In genomic region chr3:82061402-82062180, GRCm38 (mm10) we compare ENCODE assay signal across 11 mouse cellular contexts. TPM values are rescaled to one million over a fixed set of nuclear protein-coding genes. Genes with fewer than 3 reads are reported as not detected.
A peak's percentile ranks its signal among the peaks of the same experiment; 100 is the strongest.
DNase-seq lines count a peak whose midpoint lies in the region; ATAC-seq and TF ChIP-seq lines count a peak whose summit lies in the region.
"Had no signal": no experiment of that assay in that cellular context is flagged by ENCODE, and none has a peak within 500 bp of the region (broad histone marks: within the 10 kb centered on the region; RNA-seq: fewer than 3 reads in every experiment).

No protein-coding gene starts in this region.

- ATAC-seq in heart, embryonic 16.5 days (replicated peaks; ENCODE audit: extremely low read depth, insufficient read depth, low FRiP score): no peak
- peak; percentile 43; the same call in 1 of the 2 replicates for ATAC-seq in midbrain, embryonic 13.5 days
- no peak for ATAC-seq in midbrain, postnatal 0 days (ENCODE audit: low FRiP score)
- ATAC-seq in intestine, postnatal 0 days: no peak
- ATAC-seq in stomach, embryonic 14.5 days (ENCODE audit: insufficient number of reproducible peaks, insufficient read depth, low FRiP score, low read depth): no peak
- ATAC-seq in cerebellum, adult (ENCODE audit: insufficient number of reproducible peaks, low FRiP score, low TSS enrichment): no peak; the same call in 1 of the 2 replicates
- ATAC-seq: activated CD4-positive, CD25-positive, alpha-beta regulatory T cell, adult 4 months had no signal

- H3K36me3 ChIP-seq in heart, embryonic 16.5 days (ENCODE audit: control insufficient read depth, insufficient read depth): no peaks in the 10 kb centered on the region
- H3K36me3 ChIP-seq in midbrain, embryonic 13.5 days: no peaks in the 10 kb centered on the region
- H3K36me3 ChIP-seq in midbrain, postnatal 0 days (ENCODE audit: insufficient read depth, low read length): no peaks in the 10 kb centered on the region
- no peaks in the 10 kb centered on the region for H3K36me3 ChIP-seq in intestine, postnatal 0 days (ENCODE audit: control insufficient read depth, insufficient read depth)
- H3K36me3 ChIP-seq in stomach, embryonic 14.5 days (ENCODE audit: control insufficient read depth, insufficient read depth, low read length): no peaks in the 10 kb centered on the region

- peaks cover 25% of the 10 kb centered on the region for H3K4me1 ChIP-seq in heart, embryonic 16.5 days (ENCODE audit: control insufficient read depth, insufficient read depth, low read length)
- peaks cover 11% of the 10 kb centered on the region; the same call in 1 of the 2 replicates for H3K4me1 ChIP-seq in midbrain, embryonic 13.5 days (replicated peaks)
- H3K4me1 ChIP-seq in midbrain, postnatal 0 days (ENCODE audit: insufficient read depth, low read length): no peaks in the 10 kb centered on the region
- H3K4me1 ChIP-seq in intestine, postnatal 0 days (replicated peaks; ENCODE audit: control insufficient read depth, insufficient read depth, low read length): no peaks in the 10 kb centered on the region
- peaks cover 28% of the 10 kb centered on the region for H3K4me1 ChIP-seq in stomach, embryonic 14.5 days (ENCODE audit: control insufficient read depth, insufficient read depth, low read length)

- TF ChIP-seq CTCF in midbrain, postnatal 0 days (IDR thresholded peaks at IDR 0.05): no peak
- TF ChIP-seq CTCF in intestine, postnatal 0 days (IDR thresholded peaks at IDR 0.05; ENCODE audit: low read depth): peak; percentile 34; the same call in 1 of the 2 replicates

- peak overlapping the region; percentile 50 for H3K27ac ChIP-seq in heart, embryonic 16.5 days (ENCODE audit: low read length)
- no peak overlapping the region for H3K27ac ChIP-seq in midbrain, embryonic 13.5 days
- H3K27ac ChIP-seq in midbrain, postnatal 0 days (ENCODE audit: low read depth, low read length): no peak overlapping the region
- no peak overlapping the region for H3K27ac ChIP-seq in intestine, postnatal 0 days (ENCODE audit: low read depth, low read length)
- peak overlapping the region; percentile 64 for H3K27ac ChIP-seq in stomach, embryonic 14.5 days (ENCODE audit: low read length)
- H3K27ac ChIP-seq: macrophage had no signal

- intact Hi-C loops in heart, postnatal 10 days (cut with DNase I): loop anchor here (5.0 kb wide), 1 partner anchor 46 kb away; no protein-coding TSS in a partner anchor

- no peak overlapping the region for H3K4me3 ChIP-seq in heart, embryonic 16.5 days (ENCODE audit: low read length)
- no peak overlapping the region for H3K4me3 ChIP-seq in midbrain, embryonic 13.5 days (replicated peaks)
- no peak overlapping the region for H3K4me3 ChIP-seq in midbrain, postnatal 0 days (ENCODE audit: low read depth, low read length)
- no peak overlapping the region for H3K4me3 ChIP-seq in intestine, postnatal 0 days (ENCODE audit: low read depth, low read length)
- no peak overlapping the region for H3K4me3 ChIP-seq in stomach, embryonic 14.5 days (ENCODE audit: low read depth, low read length)

- 19% methylated on average over 9 of the region's 9 CpGs for WGBS in heart, embryonic 16.5 days
- 37% methylated on average over 9 of the region's 9 CpGs for WGBS in midbrain, embryonic 13.5 days
- 36% methylated on average over 9 of the region's 9 CpGs for WGBS in midbrain, postnatal 0 days
- 36% methylated on average over 9 of the region's 9 CpGs for WGBS in intestine, postnatal 0 days
- 15% methylated on average over 9 of the region's 9 CpGs for WGBS in stomach, embryonic 14.5 days

- H3K9me3 ChIP-seq in heart, embryonic 16.5 days (replicated peaks; ENCODE audit: control insufficient read depth, low read length): no peaks in the 10 kb centered on the region
- no peaks in the 10 kb centered on the region for H3K9me3 ChIP-seq in midbrain, embryonic 13.5 days
- H3K9me3 ChIP-seq in midbrain, postnatal 0 days (ENCODE audit: low read length): no peaks in the 10 kb centered on the region
- no peaks in the 10 kb centered on the region for H3K9me3 ChIP-seq in intestine, postnatal 0 days (ENCODE audit: control insufficient read depth)
- no peaks in the 10 kb centered on the region for H3K9me3 ChIP-seq in stomach, embryonic 14.5 days (ENCODE audit: control insufficient read depth, low read depth, low read length)

- H3K9ac ChIP-seq in heart, embryonic 16.5 days (ENCODE audit: low read length): no peak overlapping the region
- no peak overlapping the region for H3K9ac ChIP-seq in midbrain, embryonic 13.5 days (replicated peaks)
- H3K9ac ChIP-seq in midbrain, postnatal 0 days (replicated peaks; ENCODE audit: low read length, poor library complexity, severe bottlenecking): no peak overlapping the region
- no peak overlapping the region for H3K9ac ChIP-seq in intestine, postnatal 0 days (ENCODE audit: low read depth, low read length)
- no peak overlapping the region for H3K9ac ChIP-seq in stomach, embryonic 14.5 days (replicated peaks; ENCODE audit: low read depth, low read length)

- DNase-seq in heart, postnatal 10 days: no peak
- no peak for DNase-seq in midbrain, postnatal 0 days (ENCODE audit: low spot score)
- DNase-seq in gastrocnemius, adult 8-10 months (ENCODE audit: low spot score in 2 of 2): no peak

- H3K27me3 ChIP-seq in heart, embryonic 16.5 days (ENCODE audit: control insufficient read depth, insufficient read depth, low read length): no peaks in the 10 kb centered on the region
- no peaks in the 10 kb centered on the region for H3K27me3 ChIP-seq in midbrain, embryonic 13.5 days
- no peaks in the 10 kb centered on the region for H3K27me3 ChIP-seq in midbrain, postnatal 0 days (ENCODE audit: insufficient read depth, low read length)
- H3K27me3 ChIP-seq in intestine, postnatal 0 days (replicated peaks; ENCODE audit: control insufficient read depth, insufficient read depth, low read length): no peaks in the 10 kb centered on the region
- H3K27me3 ChIP-seq in stomach, embryonic 14.5 days (ENCODE audit: control insufficient read depth, insufficient read depth, low read length): no peaks in the 10 kb centered on the region
- H3K27me3 ChIP-seq: CH12.LX had no signal

- H3K4me2 ChIP-seq in heart, embryonic 16.5 days (ENCODE audit: low read depth, low read length): no peak overlapping the region
- no peak overlapping the region for H3K4me2 ChIP-seq in midbrain, embryonic 13.5 days (replicated peaks)
- H3K4me2 ChIP-seq in midbrain, postnatal 0 days (ENCODE audit: low read depth, low read length, poor library complexity, severe bottlenecking): no peak overlapping the region
- H3K4me2 ChIP-seq in intestine, postnatal 0 days (replicated peaks; ENCODE audit: low read depth): no peak overlapping the region
- no peak overlapping the region for H3K4me2 ChIP-seq in stomach, embryonic 14.5 days (replicated peaks; ENCODE audit: low read depth, low read length)

RNA-seq across cellular contexts. Expression of gene Gucy1b1, which starts 12.9 kb away (rescaled TPM):
- polyA plus RNA-seq in heart, embryonic 16.5 days (2015; fragmentation: Nextera tagmentation; extraction: Ambion mirVana): 47.4 and 48.7 TPM in 2 replicates
- total RNA-seq in heart, postnatal 10 days (2021): 10 to 100 TPM; 22.2 to 29.1 TPM
- polyA plus RNA-seq in midbrain, embryonic 13.5 days (2015; fragmentation: Nextera tagmentation; extraction: Ambion mirVana): 20.7 and 21.7 TPM in 2 replicates
- total RNA-seq in midbrain, postnatal 0 days (2014; rRNA removed): 50.1 and 55.0 TPM in 2 replicates
- 57.4 and 58.5 TPM in 2 replicates for polyA plus RNA-seq in midbrain, postnatal 0 days (2015; fragmentation: Nextera tagmentation; extraction: Ambion mirVana)
- 23.3 and 24.8 TPM in 2 replicates for polyA plus RNA-seq in intestine, postnatal 0 days (2015; fragmentation: Nextera tagmentation; extraction: Ambion mirVana)
- 64.6 and 69.3 TPM in 2 replicates for polyA plus RNA-seq in stomach, embryonic 14.5 days (2014; fragmentation: Nextera tagmentation; extraction: Ambion mirVana)
- 1 to 10 TPM; 1.7 to 3.7 (median 3.2) TPM for total RNA-seq in gastrocnemius, adult 8-10 months (2022)
- total RNA-seq: CH12.LX had no signal

Comparison
In these comparisons a context has a peak if more than half of its experiments do, and no peak if none do; other contexts are left out.
1. H3K27ac ChIP-seq: peak in heart, embryonic 16.5 days (single experiment) and stomach, embryonic 14.5 days (single experiment); none in midbrain, embryonic 13.5 days (single experiment), midbrain, postnatal 0 days (single experiment) and intestine, postnatal 0 days (single experiment).